Mouse (Mus musculus) cerebellum, adult 11 months (tissue): Measurements from ENCODE around the gene Slc41a1.

Experiments used
- DNase-seq: peaks from one replicate; pipeline ENCODE4 v3.0.0; 2022

Slc41a1 gene

DNA sequence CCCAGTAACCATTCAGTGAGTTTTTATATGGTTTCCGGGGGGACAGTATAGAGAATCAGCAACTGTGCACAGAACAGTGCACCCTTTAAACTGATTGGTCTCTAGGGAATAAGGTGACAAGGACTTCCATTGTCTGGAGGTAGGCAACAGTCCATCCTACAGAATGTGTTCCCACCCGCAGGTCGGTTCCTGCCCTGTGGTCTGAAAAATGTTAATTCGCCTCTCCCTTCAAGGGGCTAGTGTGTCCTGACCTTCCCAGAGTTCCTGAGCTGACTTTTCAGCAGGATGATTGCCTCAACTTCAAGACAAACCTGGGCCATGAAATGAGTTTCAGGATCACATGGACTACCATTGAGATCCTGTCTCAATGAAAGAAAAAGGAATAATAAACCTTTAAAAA is 64.1 kb downstream of the Slc41a1 start:
- no peak for DNase-seq
